Mouse (Mus musculus): ENCODE results near the gene Hint1.

- TF ChIP-seq GATA1 (IDR thresholded peaks at IDR 0.05; ENCODE audit: low read length) (no peak), TAL1 (IDR thresholded peaks at IDR 0.05; ENCODE audit: low read length) (no peak)
These were observed 1.8 kb downstream of the Hint1 start for GRCm38 (mm10) chr11:54867903-54868434.

Data from erythroblast, embryonic 14.5 days (primary cell).